Mouse (Mus musculus): ENCODE data around the gene Sppl3.

- TF ChIP-seq POLR2A (IDR thresholded peaks at IDR 0.05; ENCODE audit: control insufficient read depth, extremely low read depth, insufficient read depth, low read length, poor library complexity) (no peak), CTCF (IDR thresholded peaks at IDR 0.05; ENCODE audit: borderline replicate concordance, control insufficient read depth, extremely low read depth, insufficient read depth, low read length, poor library complexity) (no peak)
Observed at GRCm38 (mm10) chr5:115002781-115003180, 8.2 kb upstream of the Sppl3 start.
